ENCODE assay signal across 8 mouse cellular contexts in the genomic region with DNA sequence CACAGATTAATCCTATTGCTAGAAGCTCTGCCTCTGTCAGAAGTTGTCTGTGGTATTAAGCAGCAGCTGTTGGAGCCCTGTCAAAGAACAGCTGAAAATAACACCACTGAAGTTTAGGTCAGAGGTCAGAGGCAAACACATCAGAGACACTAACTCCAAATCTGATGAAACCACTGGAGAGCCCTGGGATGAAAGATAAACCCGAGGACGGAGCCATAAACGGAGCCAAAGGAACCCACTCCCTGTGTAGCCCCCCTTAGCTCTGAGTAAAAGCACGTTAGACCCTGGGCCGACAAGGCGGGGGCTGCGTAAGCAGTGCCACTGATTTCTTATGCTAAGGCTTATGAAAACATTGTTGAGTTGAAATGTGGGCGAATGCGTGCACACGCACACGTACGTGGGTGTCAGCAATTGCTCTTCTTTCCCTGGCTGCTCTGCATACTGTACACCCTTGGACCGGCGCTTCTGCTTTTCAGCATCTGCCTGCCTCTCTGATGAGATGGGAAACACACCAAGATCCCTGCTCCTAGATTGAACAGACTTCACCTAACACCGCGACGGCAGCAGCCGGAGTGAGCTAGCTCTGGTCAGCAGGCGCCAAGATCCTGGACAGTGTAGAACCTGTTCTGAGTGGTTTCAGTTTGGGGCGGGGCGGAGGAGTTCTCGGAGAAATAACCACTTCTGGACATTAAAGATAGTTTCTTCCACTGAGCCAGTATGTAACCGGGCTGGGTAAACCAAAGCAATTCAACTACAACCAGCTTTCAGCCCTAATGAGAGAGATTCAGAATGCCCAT. TPM values are rescaled to one million over a fixed set of nuclear protein-coding genes. Genes with fewer than 3 reads are reported as not detected.
DNase-seq lines count a peak whose midpoint lies in the region; ATAC-seq and TF ChIP-seq lines count a peak whose summit lies in the region.

No protein-coding gene starts in this region.

- TF ChIP-seq CTCF in testis, adult 2 months (IDR thresholded peaks at IDR 0.05; ENCODE audit: control insufficient read depth, insufficient read depth, insufficient replicate concordance, low read depth, low read length), result no peak

- ATAC-seq in hindbrain, embryonic 15.5 days (ENCODE audit: low FRiP score, low read depth), result peak; percentile 57; the same call in 1 of the 2 replicates

- intact Hi-C loops in left cerebral cortex, postnatal 14 days (cut with DNase I), result loop anchor here (10.0 kb wide), 1 partner anchor 107 kb away; no protein-coding TSS in a partner anchor

- no peak for TF ChIP-seq POLR2A in testis, adult 2 months (IDR thresholded peaks at IDR 0.05; ENCODE audit: control insufficient read depth, low read depth, low read length)

- H3K36me3 ChIP-seq in hindbrain, embryonic 15.5 days, result no peaks in the 10 kb centered on the region
- H3K36me3 ChIP-seq in testis, adult 2 months (ENCODE audit: control insufficient read depth, insufficient read depth, low read length), result no peaks in the 10 kb centered on the region

- DNase-seq in ovary, postnatal 10 days (ENCODE audit: low spot score), result peak; percentile 21
- DNase-seq in ovary, adult 18-20 months (ENCODE audit: low spot score), result no peak
- peak; percentile 65 for DNase-seq in gastrocnemius, adult 18-20 months (ENCODE audit: low spot score)
- peak; percentile 41 to 52 for DNase-seq in left cerebral cortex, postnatal 14 days (ENCODE audit: low spot score in 2 of 2)
- DNase-seq in lung, postnatal 4 days, result peak; percentile 56 to 66
- no peak for DNase-seq in adrenal gland, postnatal 36 days

- peak overlapping the region; percentile 30 for H3K4me2 ChIP-seq in hindbrain, embryonic 15.5 days

- no peaks in the 10 kb centered on the region for H3K9me3 ChIP-seq in hindbrain, embryonic 15.5 days

- H3K4me1 ChIP-seq in hindbrain, embryonic 15.5 days (replicated peaks), result peaks cover 45% of the 10 kb centered on the region
- H3K4me1 ChIP-seq in testis, adult 2 months (ENCODE audit: control insufficient read depth, insufficient read depth, low read length), result peaks cover 13% of the 10 kb centered on the region

- no peak overlapping the region for H3K4me3 ChIP-seq in hindbrain, embryonic 15.5 days
- no peak overlapping the region for H3K4me3 ChIP-seq in testis, adult 2 months (ENCODE audit: control insufficient read depth, low read depth, low read length)

- 52% methylated on average over 23 of the region's 23 CpGs for WGBS in hindbrain, embryonic 15.5 days

- no peak overlapping the region for H3K9ac ChIP-seq in hindbrain, embryonic 15.5 days

- peak overlapping the region; percentile 13; the same call in 1 of the 2 replicates for H3K27ac ChIP-seq in hindbrain, embryonic 15.5 days (replicated peaks)
- peak overlapping the region; percentile 15 for H3K27ac ChIP-seq in testis, adult 2 months (ENCODE audit: control insufficient read depth, insufficient read depth, low read depth, low read length)

- no peaks in the 10 kb centered on the region for H3K27me3 ChIP-seq in hindbrain, embryonic 15.5 days
- no peaks in the 10 kb centered on the region for H3K27me3 ChIP-seq in testis, adult 2 months (ENCODE audit: control insufficient read depth, insufficient read depth, low read length)

RNA-seq across cellular contexts. Expression of gene Ccdc141, which starts 1.2 kb away (rescaled TPM):
- total RNA-seq in gastrocnemius, adult 18-20 months (2021), result 1 to 10 TPM; 4.2 to 5.1 TPM
- polyA plus RNA-seq in hindbrain, embryonic 15.5 days (2015; fragmentation: Nextera tagmentation; extraction: Ambion mirVana), result 7.7 and 11.2 TPM in 2 replicates
- 10 to 100 TPM; 23.5 to 34.0 TPM for total RNA-seq in left cerebral cortex, postnatal 14 days (2021)
- 1.2 and 2.0 TPM in 2 replicates for polyA plus RNA-seq in testis, adult 2 months (2012; rRNA removed)
- total RNA-seq in adrenal gland, postnatal 36 days (2021), result 1 to 10 TPM; 6.2 to 7.6 TPM

Comparison
In these comparisons a context has a peak if more than half of its experiments do, and no peak if none do; other contexts are left out.
1. DNase-seq: peak in ovary, postnatal 10 days (single experiment), gastrocnemius, adult 18-20 months (single experiment), left cerebral cortex, postnatal 14 days (2 of 2) and lung, postnatal 4 days (2 of 2); none in ovary, adult 18-20 months (single experiment) and adrenal gland, postnatal 36 days (0 of 2).